ENCODE assay signal across 8 mouse cellular contexts in the genomic region with DNA sequence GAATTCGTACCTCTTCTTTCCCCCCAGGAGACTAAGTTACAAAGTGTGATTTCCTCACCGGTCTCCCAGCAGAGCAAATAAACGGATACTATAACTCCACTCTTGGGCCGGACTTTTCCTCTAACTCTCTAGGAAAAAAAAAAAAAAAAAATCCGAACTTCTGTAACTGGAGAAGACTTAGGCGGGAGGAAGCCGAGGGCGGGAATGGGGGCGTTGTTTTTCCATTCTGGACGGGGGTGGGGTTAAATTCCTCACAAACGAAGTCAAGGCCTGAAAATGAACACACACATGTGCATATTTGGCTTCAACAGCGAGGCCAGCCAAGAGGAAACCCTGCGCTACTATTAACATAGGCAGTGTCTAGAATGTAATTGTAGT. TPM values are rescaled to one million over a fixed set of nuclear protein-coding genes. Genes with fewer than 3 reads are reported as not detected.
DNase-seq lines count a peak whose midpoint lies in the region; ATAC-seq lines count a peak whose summit lies in the region.

No protein-coding gene starts in this region.

- peak overlapping the region; percentile 57 for H3K4me2 ChIP-seq in kidney, embryonic 14.5 days (replicated peaks; ENCODE audit: low read depth, low read length)

- H3K36me3 ChIP-seq in embryonic facial prominence, embryonic 10.5 days (replicated peaks) = peaks cover 3% of the 10 kb centered on the region
- peaks cover 2% of the 10 kb centered on the region; the same call in 1 of the 2 replicates for H3K36me3 ChIP-seq in kidney, embryonic 14.5 days (ENCODE audit: control insufficient read depth, insufficient read depth, low read length)

- WGBS in embryonic facial prominence, embryonic 10.5 days = 1% methylated on average over 13 of the region's 13 CpGs
- under 1% methylated on average over 13 of the region's 13 CpGs for WGBS in kidney, embryonic 14.5 days

- peak overlapping the region; percentile 98 for H3K27ac ChIP-seq in embryonic facial prominence, embryonic 10.5 days (replicated peaks)
- H3K27ac ChIP-seq in kidney, embryonic 14.5 days (ENCODE audit: low read depth, low read length) = peak overlapping the region; percentile 95

- DNase-seq in CD4-positive, CD25-positive, alpha-beta regulatory T cell, adult 2 months (ENCODE audit: low read depth, low spot score) = peak; percentile 33
- peak; percentile 84 for DNase-seq in ZHBTc4 (ENCODE audit: low read depth, low spot score)
- DNase-seq in embryonic facial prominence, embryonic 10.5 days (ENCODE audit: low spot score) = peak; percentile 86
- DNase-seq in heart, adult 9 months (ENCODE audit: low spot score in 2 of 2) = peak; percentile 84 to 91
- peak; percentile 93 for DNase-seq in lung, postnatal 10 days
- peak; percentile 67 for DNase-seq in skeletal muscle tissue, adult 2 months (ENCODE audit: low read depth, low spot score)

- peaks cover 34% of the 10 kb centered on the region for H3K4me1 ChIP-seq in embryonic facial prominence, embryonic 10.5 days
- peaks cover 13% of the 10 kb centered on the region; the same call in 1 of the 2 replicates for H3K4me1 ChIP-seq in kidney, embryonic 14.5 days (ENCODE audit: control insufficient read depth, insufficient read depth, low read length)

- H3K4me3 ChIP-seq in embryonic facial prominence, embryonic 10.5 days = peak overlapping the region; percentile 88
- peak overlapping the region; percentile 75 for H3K4me3 ChIP-seq in kidney, embryonic 14.5 days (ENCODE audit: low read length)

- H3K9ac ChIP-seq in kidney, embryonic 14.5 days (ENCODE audit: low read depth, low read length) = peak overlapping the region; percentile 78

- H3K27me3 ChIP-seq in embryonic facial prominence, embryonic 10.5 days (replicated peaks; ENCODE audit: low read depth, poor library complexity, severe bottlenecking) = no peaks in the 10 kb centered on the region
- no peaks in the 10 kb centered on the region for H3K27me3 ChIP-seq in kidney, embryonic 14.5 days (ENCODE audit: control insufficient read depth, insufficient read depth, low read length)

- ATAC-seq in kidney, embryonic 14.5 days (ENCODE audit: low FRiP score, low TSS enrichment) = peak; percentile 80
- ATAC-seq in inflammation-experienced regulatory T-cells, adult 6 months = no peak

- no peaks in the 10 kb centered on the region for H3K9me3 ChIP-seq in embryonic facial prominence, embryonic 10.5 days
- no peaks in the 10 kb centered on the region; the same call in 1 of the 2 replicates for H3K9me3 ChIP-seq in kidney, embryonic 14.5 days (ENCODE audit: control insufficient read depth, low read length)

RNA-seq across cellular contexts. Expression of a gene that starts 19.1 kb away (rescaled TPM):
- polyA plus RNA-seq in embryonic facial prominence, embryonic 10.5 days (2016; fragmentation: Nextera tagmentation; extraction: Ambion mirVana) = 114 and 117 TPM in 2 replicates
- polyA plus RNA-seq in kidney, embryonic 14.5 days (2014; fragmentation: Nextera tagmentation; extraction: Ambion mirVana) = 91.4 and 101 TPM in 2 replicates
- polyA plus RNA-seq in inflammation-experienced regulatory T-cells, adult 6 months (2017; shearing (Covaris generic)) = 10 to 100 TPM; 50.7 to 54.5 (median 53.0) TPM

RNA-seq across cellular contexts. Expression of a gene that starts 53.2 kb away (rescaled TPM):
- polyA plus RNA-seq in embryonic facial prominence, embryonic 10.5 days (2016; fragmentation: Nextera tagmentation; extraction: Ambion mirVana) = 72.1 and 76.5 TPM in 2 replicates
- 56.7 and 74.0 TPM in 2 replicates for polyA plus RNA-seq in kidney, embryonic 14.5 days (2014; fragmentation: Nextera tagmentation; extraction: Ambion mirVana)
- 100 to 1,000 TPM in 1 of 3 experiments, 10 to 100 TPM in 2; 86.0 to 155 (median 86.1) TPM for polyA plus RNA-seq in inflammation-experienced regulatory T-cells, adult 6 months (2017; shearing (Covaris generic))

Comparison
In these comparisons a context has a peak if more than half of its experiments do, and no peak if none do; other contexts are left out.
1. DNase-seq: peak in every context shown above with its lines; median percentile 93 in lung, postnatal 10 days; 88 in heart, adult 9 months; 86 in embryonic facial prominence, embryonic 10.5 days; 84 in ZHBTc4; 67 in skeletal muscle tissue, adult 2 months; 33 in CD4-positive, CD25-positive, alpha-beta regulatory T cell, adult 2 months.